Mouse (Mus musculus) C2C12 (cell line): ENCODE results near the gene Erp44. TPM values are rescaled to one million over a fixed set of nuclear protein-coding genes. Genes with fewer than 3 reads are reported as not detected.

Experiments used
- H3K27me3 ChIP-seq: one replicate; pipeline ENCODE4 v1.6.1; 2011; ENCODE audit not compliant: control insufficient read depth, insufficient read depth, insufficient read length
- H3K36me3 ChIP-seq: one replicate; pipeline ENCODE4 v1.6.1; 2011; ENCODE audit not compliant: control insufficient read depth, insufficient read depth
- H3K4me3 ChIP-seq: one replicate; pipeline ENCODE4 v1.5.1; 2011; ENCODE audit warnings: mild to moderate bottlenecking, control low read depth; ENCODE audit not compliant: poor library complexity, insufficient read depth, severe bottlenecking
- H3K79me2 ChIP-seq: one replicate; pipeline ENCODE4 v1.6.1; 2011; ENCODE audit not compliant: control insufficient read depth, insufficient read depth
- H3K79me3 ChIP-seq: one replicate; pipeline ENCODE4 v1.6.1; 2011; ENCODE audit warnings: low read depth, control low read depth
- H3ac ChIP-seq: one replicate; pipeline ENCODE3; 2011; ENCODE audit warnings: low read depth; ENCODE audit not compliant: control insufficient read depth, insufficient read length
- CEBPB ChIP-seq: IDR thresholded peaks from one replicate; pipeline ENCODE4 v1.6.1; 2011; ENCODE audit warnings: low read depth, mild to moderate bottlenecking, control low read depth, moderate library complexity
- CTCF ChIP-seq: IDR thresholded peaks from one replicate; pipeline ENCODE4 v1.5.1; 2011; ENCODE audit not compliant: control insufficient read depth, insufficient read depth, insufficient read length
- FOSL1 ChIP-seq: IDR thresholded peaks from one replicate; pipeline ENCODE4 v1.8.0; 2011; ENCODE audit warnings: mild to moderate bottlenecking, low read length; ENCODE audit not compliant: poor library complexity, insufficient read depth, severe bottlenecking
- MAX ChIP-seq: IDR thresholded peaks from one replicate; pipeline ENCODE4 v1.6.1; 2011; ENCODE audit warnings: mild to moderate bottlenecking, control low read depth
- MYOD1 ChIP-seq: IDR thresholded peaks from one replicate; pipeline ENCODE4 v1.6.1; 2011; ENCODE audit warnings: low read depth; ENCODE audit not compliant: control insufficient read depth, insufficient read length
- MYOG ChIP-seq: IDR thresholded peaks from one replicate; pipeline ENCODE4 v1.6.1; 2011; ENCODE audit not compliant: control insufficient read depth, insufficient read length; ENCODE audit errors: extremely low read depth
- USF1 ChIP-seq: IDR thresholded peaks from one replicate; pipeline ENCODE4 v1.6.1; 2011; ENCODE audit warnings: low read depth, mild to moderate bottlenecking, control low read depth, moderate library complexity
- microRNA-seq: library from miRNA; unstranded; fragments of <30 nt; microRNA quantifications from one replicate; pipeline ENCODE4, GENCODE M21; 2019; ENCODE audit warnings: borderline microRNAs expressed
- polyA plus RNA-seq: library from polyadenylated mRNA; unstranded; fragments of >200 nt; fragmentation: generic; extraction: Trizol; gene quantifications from one replicate; pipeline ENCODE4 v1.2.1, GENCODE M21; 2012; ENCODE audit warnings: missing spikeins

The Erp44 gene
- polyA plus RNA-seq, 1 experiment: 20.2 TPM

- Histone ChIP-seq H3K79me3 (no peaks in the 10 kb centered on the region), H3K79me2 (no peaks in the 10 kb centered on the region), H3K4me3 (no peak overlapping the region), H3ac (no peak overlapping the region), H3K27me3 (no peaks in the 10 kb centered on the region), H3K36me3 (no peaks in the 10 kb centered on the region)
- TF ChIP-seq MYOD1 (no peak), MAX (no peak), FOSL1 (no peak), CTCF (no peak), MYOG (no peak), USF1 (no peak), CEBPB (no peak)
Observed at GRCm38 (mm10) chr4:48160386-48160785, 119.0 kb downstream of the Erp44 start.

- no peaks in the 10 kb centered on the region for H3K79me2 ChIP-seq
- H3K79me3 ChIP-seq: no peaks in the 10 kb centered on the region
- no peak overlapping the region for H3ac ChIP-seq
- TF ChIP-seq MYOD1: no peak
- no peak for TF ChIP-seq CTCF
- no peak for TF ChIP-seq FOSL1
- H3K4me3 ChIP-seq: no peak overlapping the region
- no peaks in the 10 kb centered on the region for H3K27me3 ChIP-seq
- no peaks in the 10 kb centered on the region for H3K36me3 ChIP-seq
Observed at GRCm38 (mm10) chr4:48155864-48156263, 123.5 kb downstream of the Erp44 start.

GRCm38 (mm10) chr4:48153229-48153628, 126.1 kb downstream of the Erp44 start:
- Histone ChIP-seq H3K79me2 (no peaks in the 10 kb centered on the region), H3K36me3 (no peaks in the 10 kb centered on the region), H3K27me3 (no peaks in the 10 kb centered on the region), H3K79me3 (no peaks in the 10 kb centered on the region), H3ac (no peak overlapping the region), H3K4me3 (no peak overlapping the region)
- no peak for TF ChIP-seq CTCF
- TF ChIP-seq MYOG: no peak
- no peak for TF ChIP-seq FOSL1
- TF ChIP-seq MYOD1: no peak

- Histone ChIP-seq H3K79me2 (no peaks in the 10 kb centered on the region), H3ac (no peak overlapping the region), H3K36me3 (no peaks in the 10 kb centered on the region), H3K27me3 (no peaks in the 10 kb centered on the region), H3K4me3 (no peak overlapping the region), H3K79me3 (no peaks in the 10 kb centered on the region)
- no peak for TF ChIP-seq USF1
- TF ChIP-seq MYOD1: no peak
- no peak for TF ChIP-seq CTCF
- TF ChIP-seq CEBPB: no peak
- TF ChIP-seq FOSL1: no peak
- no peak for TF ChIP-seq MAX
- no peak for TF ChIP-seq MYOG
Observed at GRCm38 (mm10) chr4:48149492-48149891, 129.9 kb downstream of the Erp44 start.

Small RNA genes lying within 50 kb of the gene (microRNA-seq; reads per million reads assigned to microRNA genes)
- not detected for gene Mir1958

Other genes with a start within 250 kb of the Erp44 start
- gene Nr4a3, start 234.4 kb downstream of the Erp44 start, polyA plus RNA-seq: 0.18 TPM
- 6.4 TPM for gene Stx17, start 154.6 kb downstream of the Erp44 start, polyA plus RNA-seq
- gene Invs, start 202 bp upstream of the Erp44 start, polyA plus RNA-seq: 2.8 TPM
- 17.1 TPM for gene Tex10, start 193.9 kb upstream of the Erp44 start, polyA plus RNA-seq